Mouse (Mus musculus): Measurements from ENCODE around the gene Amn. TPM values are rescaled to one million over a fixed set of nuclear protein-coding genes. Genes with fewer than 3 reads are reported as not detected.

Amn gene
- polyA plus RNA-seq (2016; fragmentation: Nextera tagmentation; extraction: Ambion mirVana), result 0.69 and 1.0 TPM in 2 replicates

DNA sequence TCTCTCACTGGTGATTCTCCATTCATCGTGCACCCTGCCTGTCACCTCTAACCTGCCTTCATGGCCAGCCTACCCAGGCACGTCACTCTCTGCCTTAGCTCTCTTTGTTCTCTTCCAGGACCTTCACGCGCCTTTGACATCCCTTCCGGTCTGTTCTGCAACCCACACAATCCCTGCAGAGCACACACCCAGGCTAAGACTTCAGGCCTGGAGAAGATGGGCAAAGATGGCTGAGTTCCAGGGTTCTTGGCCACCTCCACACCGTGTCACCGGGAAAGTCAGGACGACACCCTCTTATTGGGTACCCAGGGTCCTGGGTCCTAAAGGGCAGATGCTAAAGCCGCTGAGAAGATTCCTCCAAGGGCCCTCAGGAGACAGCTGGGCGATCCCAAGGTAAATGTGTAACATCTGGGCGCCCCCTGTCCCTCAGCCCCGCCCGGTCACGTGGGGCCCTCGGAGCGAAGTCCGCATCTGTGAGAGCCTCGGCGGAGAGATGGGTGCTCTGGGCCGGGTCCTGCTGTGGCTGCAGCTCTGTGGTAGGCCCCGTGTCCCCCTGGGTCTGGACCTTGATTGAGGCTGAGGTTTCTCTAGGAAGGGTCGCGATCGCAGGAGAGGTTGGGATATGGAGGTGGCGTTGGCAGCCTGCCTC is at the start of gene Amn:
Amn (plus strand) TSS at position 467 of the 649 bp plus-strand sequence.
- H3K27ac ChIP-seq, result no peak within 1 kb of the TSS
- H3K9me3 ChIP-seq (replicated peaks), result no peaks in the 10 kb centered on the region
- H3K36me3 ChIP-seq, result no peaks in the 10 kb centered on the region
- no peak within 1 kb of the TSS for H3K9ac ChIP-seq
- ATAC-seq (ENCODE audit: low FRiP score), result no peak
- H3K27me3 ChIP-seq, result peaks cover 68% of the 10 kb centered on the region
- no peak within 1 kb of the TSS for H3K4me3 ChIP-seq
- 31% methylated on average over 25 of the region's 25 CpGs for WGBS
- no peak within 1 kb of the TSS for H3K4me2 ChIP-seq (replicated peaks)
- H3K4me1 ChIP-seq, result peaks cover 22% of the 10 kb centered on the region

DNA sequence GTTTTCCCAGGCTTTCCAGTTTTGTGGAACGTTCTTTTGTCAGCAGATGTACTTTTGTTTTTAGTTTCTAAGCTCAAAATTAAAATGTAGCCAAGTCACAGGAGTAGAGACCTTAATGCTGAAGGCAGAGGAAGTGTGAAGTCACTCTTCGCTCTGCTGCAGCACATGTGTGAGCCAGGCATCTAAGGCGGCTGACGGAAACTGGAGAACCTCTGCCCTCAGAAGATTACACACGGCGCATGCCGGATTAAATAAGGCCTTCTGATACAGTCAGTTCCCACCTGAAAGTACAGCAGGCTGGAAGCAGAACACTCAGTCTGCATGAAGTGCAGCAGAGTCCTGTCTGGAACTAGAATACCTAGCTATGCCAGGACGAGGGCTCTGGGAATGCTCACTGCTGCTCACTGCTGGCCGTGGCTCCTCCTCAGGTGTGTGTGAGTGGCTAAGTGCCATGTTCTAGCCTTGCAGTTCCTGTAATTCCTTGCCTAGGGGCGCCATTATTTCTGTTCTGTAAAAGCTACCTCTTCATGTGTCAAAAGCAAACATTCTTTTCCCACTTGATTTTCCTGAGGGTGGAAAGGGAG is 45.6 kb upstream of the Amn start:
- no peak overlapping the region for H3K9ac ChIP-seq
- 79% methylated on average over 10 of the region's 10 CpGs for WGBS
- H3K4me3 ChIP-seq, result no peak overlapping the region
- H3K27ac ChIP-seq, result peak overlapping the region; percentile 1; the same call in 1 of the 2 replicates
- peaks cover 28% of the 10 kb centered on the region for H3K36me3 ChIP-seq
- no peaks in the 10 kb centered on the region; the same call in 1 of the 2 replicates for H3K4me1 ChIP-seq
- no peak for ATAC-seq (ENCODE audit: low FRiP score)
- H3K9me3 ChIP-seq (replicated peaks), result peaks cover 15% of the 10 kb centered on the region
- no peaks in the 10 kb centered on the region for H3K27me3 ChIP-seq
- no peak overlapping the region for H3K4me2 ChIP-seq (replicated peaks)

DNA sequence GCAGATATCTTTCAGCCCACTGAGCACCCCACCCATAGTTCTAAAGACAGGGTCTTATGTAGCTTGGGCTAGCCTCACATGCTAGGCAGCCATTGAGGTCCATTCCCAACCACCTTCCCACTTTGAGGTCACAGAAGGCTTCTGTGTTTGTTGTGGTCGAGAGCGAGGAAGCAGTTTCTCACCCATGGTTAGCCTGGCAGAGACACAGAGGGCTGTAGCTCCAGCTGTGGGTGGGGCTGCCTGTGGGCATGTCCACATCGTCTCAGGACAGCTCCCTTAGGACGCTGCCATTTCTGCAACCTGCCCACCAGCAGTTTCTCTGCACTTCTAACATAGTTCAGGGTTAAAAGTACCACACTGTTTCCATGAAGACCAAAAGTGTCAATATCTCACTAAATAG is 43.5 kb upstream of the Amn start:
- no peaks in the 10 kb centered on the region for H3K27me3 ChIP-seq
- H3K9ac ChIP-seq, result no peak overlapping the region
- WGBS, result 85% methylated on average over 4 of the region's 4 CpGs
- ATAC-seq (ENCODE audit: low FRiP score), result no peak
- H3K4me1 ChIP-seq, result no peaks in the 10 kb centered on the region; the same call in 1 of the 2 replicates
- 0 out of 2 replicates have a peak, but pooled peaks cover 2% of the 10 kb centered on the region for H3K9me3 ChIP-seq (replicated peaks)
- H3K36me3 ChIP-seq, result peaks cover 8% of the 10 kb centered on the region
- H3K4me3 ChIP-seq, result no peak overlapping the region
- H3K27ac ChIP-seq, result no peak overlapping the region
- no peak overlapping the region for H3K4me2 ChIP-seq (replicated peaks)

- 95% methylated on average over 5 of the region's 5 CpGs for WGBS
- Histone ChIP-seq H3K4me2 (replicated peaks) (no peak overlapping the region), H3K4me3 (no peak overlapping the region), H3K27ac (no peak overlapping the region), H3K27me3 (no peaks in the 10 kb centered on the region), H3K36me3 (no peaks in the 10 kb centered on the region), H3K9ac (no peak overlapping the region), H3K4me1 (no peaks in the 10 kb centered on the region; the same call in 1 of the 2 replicates), H3K9me3 (replicated peaks) (no peaks in the 10 kb centered on the region)
- no peak for ATAC-seq (ENCODE audit: low FRiP score)
Observed at GRCm38 (mm10) chr12:111228488-111228887, 42.4 kb upstream of the Amn start.

- Histone ChIP-seq H3K27ac (no peak overlapping the region), H3K4me3 (no peak overlapping the region), H3K9me3 (replicated peaks) (no peaks in the 10 kb centered on the region), H3K4me1 (no peaks in the 10 kb centered on the region), H3K4me2 (replicated peaks) (no peak overlapping the region), H3K9ac (no peak overlapping the region), H3K36me3 (peaks cover 6% of the 10 kb centered on the region; the same call in 1 of the 2 replicates), H3K27me3 (no peaks in the 10 kb centered on the region)
- 93% methylated on average over 2 of the region's 2 CpGs for WGBS
- no peak for ATAC-seq (ENCODE audit: low FRiP score)
Observed at GRCm38 (mm10) chr12:111230793-111231192, 40.1 kb upstream of the Amn start.

GRCm38 (mm10) chr12:111233798-111234197 is 37.1 kb upstream of the Amn start:
- no peaks in the 10 kb centered on the region for H3K9me3 ChIP-seq (replicated peaks)
- no peak overlapping the region for H3K9ac ChIP-seq
- no peak for ATAC-seq (ENCODE audit: low FRiP score)
- H3K4me2 ChIP-seq (replicated peaks), result no peak overlapping the region
- peaks cover 6% of the 10 kb centered on the region for H3K4me1 ChIP-seq
- 90% methylated on average over 4 of the region's 4 CpGs for WGBS
- peaks cover 21% of the 10 kb centered on the region; the same call in 1 of the 2 replicates for H3K36me3 ChIP-seq
- H3K4me3 ChIP-seq, result no peak overlapping the region
- no peaks in the 10 kb centered on the region for H3K27me3 ChIP-seq
- H3K27ac ChIP-seq, result no peak overlapping the region

DNA sequence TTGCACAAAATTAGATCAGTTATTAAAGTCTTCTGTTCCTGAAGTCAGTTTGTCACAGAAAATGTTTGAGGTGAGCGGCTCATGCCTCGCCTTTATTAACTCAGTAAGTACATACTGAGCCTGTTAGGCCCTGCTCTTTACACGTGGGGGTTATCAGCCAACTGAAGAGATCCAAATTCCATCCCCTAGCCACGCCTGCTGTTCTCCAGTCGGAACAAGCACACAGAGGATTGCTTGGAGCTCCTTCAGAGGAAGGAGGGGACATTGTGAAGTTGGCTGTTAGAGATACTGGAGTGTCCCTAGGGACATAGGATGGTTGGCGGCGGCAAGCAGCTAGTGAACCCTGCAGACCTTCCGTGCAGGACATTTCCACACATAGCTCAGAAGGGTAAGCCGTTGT is 36.5 kb upstream of the Amn start:
- H3K4me1 ChIP-seq, result peaks cover 7% of the 10 kb centered on the region
- H3K27me3 ChIP-seq, result no peaks in the 10 kb centered on the region
- WGBS, result 84% methylated on average over 9 of the region's 9 CpGs
- H3K27ac ChIP-seq, result no peak overlapping the region
- peaks cover 21% of the 10 kb centered on the region; the same call in 1 of the 2 replicates for H3K36me3 ChIP-seq
- H3K4me3 ChIP-seq, result no peak overlapping the region
- H3K4me2 ChIP-seq (replicated peaks), result no peak overlapping the region
- no peak for ATAC-seq (ENCODE audit: low FRiP score)
- no peaks in the 10 kb centered on the region for H3K9me3 ChIP-seq (replicated peaks)
- no peak overlapping the region for H3K9ac ChIP-seq

DNA sequence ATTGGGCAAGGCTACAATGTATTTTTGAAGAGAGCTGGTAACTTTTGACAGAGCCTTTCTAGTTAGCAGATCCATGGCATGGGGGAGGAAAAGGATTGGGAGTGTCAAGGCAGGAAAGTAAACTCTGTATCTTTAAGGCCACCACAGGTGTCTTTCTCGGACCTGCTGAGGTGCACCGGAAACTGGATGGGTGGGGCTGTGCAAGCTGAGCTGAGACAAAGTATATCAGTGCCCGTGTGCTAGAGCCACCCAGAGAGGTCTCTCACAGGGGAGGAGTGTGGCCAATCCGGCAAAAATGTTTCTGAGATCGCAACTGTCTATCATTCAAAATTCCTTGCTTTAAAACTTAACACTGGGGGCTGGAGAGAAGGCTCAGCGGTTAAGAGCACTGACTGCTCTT is 35.3 kb upstream of the Amn start:
- WGBS, result 91% methylated on average over 6 of the region's 6 CpGs
- no peak overlapping the region for H3K9ac ChIP-seq

DNA sequence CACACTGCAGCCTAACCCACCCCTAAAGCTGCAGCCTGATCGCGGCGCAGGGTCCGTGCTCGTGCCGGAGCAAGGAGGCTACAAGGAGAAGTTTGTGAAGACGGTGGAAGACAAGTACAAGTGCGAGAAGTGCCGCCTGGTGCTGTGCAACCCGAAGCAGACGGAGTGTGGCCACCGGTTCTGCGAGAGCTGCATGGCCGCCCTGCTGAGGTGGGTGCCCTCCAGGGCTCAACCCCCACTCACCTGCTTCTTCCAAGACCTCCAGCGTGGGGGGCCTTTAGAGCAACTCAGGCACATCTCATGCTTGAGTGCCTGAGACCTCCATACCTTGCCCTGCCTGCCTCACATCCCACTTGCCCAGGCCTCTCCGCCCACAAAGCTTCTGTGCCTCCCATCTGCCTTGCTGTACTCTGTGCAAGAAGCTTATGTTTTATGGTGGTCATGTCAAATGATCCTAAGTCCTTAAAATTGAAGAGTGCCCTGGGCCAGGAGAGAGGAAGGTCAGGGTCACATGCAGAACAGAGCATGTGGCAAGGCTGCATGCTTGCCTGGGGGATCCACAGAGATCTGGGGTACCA is 33.2 kb upstream of the Amn start:
- H3K9me3 ChIP-seq (replicated peaks), result no peaks in the 10 kb centered on the region
- H3K27ac ChIP-seq, result no peak overlapping the region
- no peak overlapping the region for H3K9ac ChIP-seq
- no peak overlapping the region for H3K4me3 ChIP-seq
- H3K36me3 ChIP-seq, result peaks cover 28% of the 10 kb centered on the region
- H3K4me1 ChIP-seq, result peaks cover 7% of the 10 kb centered on the region
- H3K4me2 ChIP-seq (replicated peaks), result no peak overlapping the region
- no peak for ATAC-seq (ENCODE audit: low FRiP score)
- no peaks in the 10 kb centered on the region for H3K27me3 ChIP-seq
- WGBS, result 92% methylated on average over 16 of the region's 16 CpGs

More for the DNA sequence above, 35.3 kb upstream of the Amn start:
- Histone ChIP-seq H3K27me3 (no peaks in the 10 kb centered on the region), H3K36me3 (peaks cover 21% of the 10 kb centered on the region; the same call in 1 of the 2 replicates), H3K9me3 (replicated peaks) (no peaks in the 10 kb centered on the region), H3K4me2 (replicated peaks) (no peak overlapping the region), H3K4me1 (peaks cover 7% of the 10 kb centered on the region), H3K4me3 (no peak overlapping the region), H3K27ac (no peak overlapping the region)
- ATAC-seq (ENCODE audit: low FRiP score), result no peak

- no peak overlapping the region for H3K9ac ChIP-seq
- no peak for ATAC-seq (ENCODE audit: low FRiP score)
- H3K36me3 ChIP-seq, result peaks cover 34% of the 10 kb centered on the region
- WGBS, result 87% methylated on average over 5 of the region's 5 CpGs
- no peaks in the 10 kb centered on the region for H3K9me3 ChIP-seq (replicated peaks)
- no peak overlapping the region for H3K4me2 ChIP-seq (replicated peaks)
- H3K27me3 ChIP-seq, result no peaks in the 10 kb centered on the region
- H3K27ac ChIP-seq, result peak overlapping the region; percentile 37; the same call in 1 of the 2 replicates
- H3K4me3 ChIP-seq, result no peak overlapping the region
- H3K4me1 ChIP-seq, result peaks cover 7% of the 10 kb centered on the region
Observed at GRCm38 (mm10) chr12:111238345-111238744, 32.5 kb upstream of the Amn start.

DNA sequence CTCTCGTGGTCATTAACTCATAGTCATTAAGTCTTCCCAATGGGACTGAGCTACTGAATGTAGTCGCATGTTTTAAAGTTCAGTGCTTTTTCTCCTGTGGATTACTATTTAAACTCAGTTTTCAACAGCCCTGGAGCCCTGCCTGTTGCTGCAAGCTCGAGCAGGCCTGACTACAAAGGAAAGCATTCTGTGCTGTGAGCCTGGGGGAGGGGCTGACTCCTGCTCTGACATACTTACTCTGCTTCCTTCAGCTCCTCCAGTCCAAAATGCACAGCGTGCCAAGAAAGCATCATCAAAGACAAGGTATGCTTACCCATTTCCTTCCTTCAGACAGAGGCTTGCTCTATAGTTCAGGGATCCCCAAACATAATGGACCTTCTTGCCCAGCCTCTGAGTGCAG is 32.1 kb upstream of the Amn start:
- H3K4me3 ChIP-seq, result no peak overlapping the region
- H3K4me2 ChIP-seq (replicated peaks), result no peak overlapping the region
- WGBS, result 49% methylated on average over 4 of the region's 4 CpGs
- no peaks in the 10 kb centered on the region for H3K27me3 ChIP-seq
- peaks cover 37% of the 10 kb centered on the region for H3K36me3 ChIP-seq
- no peak for ATAC-seq (ENCODE audit: low FRiP score)
- H3K4me1 ChIP-seq, result peaks cover 7% of the 10 kb centered on the region
- H3K9ac ChIP-seq, result no peak overlapping the region
- peak overlapping the region; percentile 37; the same call in 1 of the 2 replicates for H3K27ac ChIP-seq
- H3K9me3 ChIP-seq (replicated peaks), result no peaks in the 10 kb centered on the region

DNA sequence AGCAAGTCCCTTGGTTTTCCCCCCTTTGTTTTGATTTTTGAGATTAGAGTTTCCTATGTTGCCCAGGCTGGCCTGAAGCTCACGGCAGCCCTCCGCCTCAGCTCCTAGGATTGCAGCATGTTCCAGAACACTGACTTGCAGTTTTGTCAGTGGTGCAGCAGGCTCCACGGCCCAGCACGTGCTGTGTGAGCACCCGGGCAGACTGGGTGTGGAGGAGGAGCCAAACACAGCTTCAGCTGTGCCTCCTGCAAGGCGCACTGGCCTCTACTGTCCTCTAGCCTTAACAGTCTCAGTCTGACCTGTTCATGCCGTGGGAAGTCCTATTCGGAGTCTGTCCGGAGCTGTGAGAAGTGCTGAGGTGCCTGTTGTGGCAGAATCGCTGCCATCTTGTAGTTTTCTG is 31.0 kb upstream of the Amn start:
- no peak overlapping the region for H3K4me2 ChIP-seq (replicated peaks)
- no peaks in the 10 kb centered on the region for H3K9me3 ChIP-seq (replicated peaks)
- H3K4me1 ChIP-seq, result peaks cover 7% of the 10 kb centered on the region
- H3K27me3 ChIP-seq, result no peaks in the 10 kb centered on the region
- no peak overlapping the region for H3K9ac ChIP-seq
- H3K36me3 ChIP-seq, result peaks cover 44% of the 10 kb centered on the region
- no peak for ATAC-seq (ENCODE audit: low FRiP score)
- H3K27ac ChIP-seq, result no peak overlapping the region
- no peak overlapping the region for H3K4me3 ChIP-seq
- WGBS, result 91% methylated on average over 10 of the region's 10 CpGs

Data from hindbrain, embryonic 12.5 days (tissue).